In genomic region chr4:96077261-96078125, GRCm38 (mm10) we compare ENCODE assay signal across 8 mouse cellular contexts. TPM values are rescaled to one million over a fixed set of nuclear protein-coding genes. Genes with fewer than 3 reads are reported as not detected.
A peak's percentile ranks its signal among the peaks of the same experiment; 100 is the strongest.
DNase-seq lines count a peak whose midpoint lies in the region; ATAC-seq lines count a peak whose summit lies in the region.

Gene Cyp2j13, minus strand, starts transcription at chr4:96077546.

- ATAC-seq in forebrain, embryonic 13.5 days, result peak; percentile 95
- 0 out of 2 replicates have a peak, but pooled peaks have one; percentile 48 for ATAC-seq in hindbrain, embryonic 12.5 days (ENCODE audit: low FRiP score)
- ATAC-seq in neural tube, embryonic 12.5 days (ENCODE audit: low FRiP score, low read depth), result peak; percentile 74; the same call in 1 of the 2 replicates

- H3K27me3 ChIP-seq in forebrain, embryonic 13.5 days, result no peaks in the 10 kb centered on the region
- no peaks in the 10 kb centered on the region for H3K27me3 ChIP-seq in hindbrain, embryonic 12.5 days
- no peaks in the 10 kb centered on the region for H3K27me3 ChIP-seq in neural tube, embryonic 12.5 days (replicated peaks)

- H3K9me3 ChIP-seq in forebrain, embryonic 13.5 days (replicated peaks), result no peaks in the 10 kb centered on the region
- no peaks in the 10 kb centered on the region for H3K9me3 ChIP-seq in hindbrain, embryonic 12.5 days (replicated peaks)
- H3K9me3 ChIP-seq in neural tube, embryonic 12.5 days, result no peaks in the 10 kb centered on the region

- peak within 1 kb of the TSS; percentile 52 for H3K4me2 ChIP-seq in forebrain, embryonic 13.5 days
- peak within 1 kb of the TSS; percentile 50 for H3K4me2 ChIP-seq in hindbrain, embryonic 12.5 days (replicated peaks)
- peak within 1 kb of the TSS; percentile 50 for H3K4me2 ChIP-seq in neural tube, embryonic 12.5 days (replicated peaks)

- H3K4me3 ChIP-seq in forebrain, embryonic 13.5 days, result peak within 1 kb of the TSS; percentile 8; the same call in 1 of the 2 replicates
- H3K4me3 ChIP-seq in hindbrain, embryonic 12.5 days, result peak within 1 kb of the TSS; percentile 13
- H3K4me3 ChIP-seq in neural tube, embryonic 12.5 days, result no peak within 1 kb of the TSS

- no peaks in the 10 kb centered on the region for H3K36me3 ChIP-seq in forebrain, embryonic 13.5 days (ENCODE audit: poor library complexity, severe bottlenecking)
- H3K36me3 ChIP-seq in hindbrain, embryonic 12.5 days, result no peaks in the 10 kb centered on the region
- H3K36me3 ChIP-seq in neural tube, embryonic 12.5 days, result no peaks in the 10 kb centered on the region

- 3% methylated on average over 19 of the region's 20 CpGs for WGBS in forebrain, embryonic 13.5 days
- 11% methylated on average over 20 of the region's 20 CpGs for WGBS in hindbrain, embryonic 12.5 days
- 13% methylated on average over 18 of the region's 20 CpGs for WGBS in neural tube, embryonic 12.5 days

- no peak within 1 kb of the TSS for H3K27ac ChIP-seq in forebrain, embryonic 13.5 days
- no peak within 1 kb of the TSS for H3K27ac ChIP-seq in hindbrain, embryonic 12.5 days
- H3K27ac ChIP-seq in neural tube, embryonic 12.5 days, result no peak within 1 kb of the TSS

- peak; percentile 5 for DNase-seq in NIH3T3 (ENCODE audit: low read depth)
- peak; percentile 4 for DNase-seq in brain, embryonic 18.5 days (ENCODE audit: low read depth, low spot score)
- peak; percentile 13 for DNase-seq in layer of hippocampus, adult 9-11 months
- DNase-seq in spleen, adult 12 weeks (ENCODE audit: low spot score), result no peak
- no peak for DNase-seq in testis, postnatal 14 days (ENCODE audit: low spot score)

- peak within 1 kb of the TSS; percentile 27; the same call in 1 of the 2 replicates for H3K9ac ChIP-seq in forebrain, embryonic 13.5 days
- H3K9ac ChIP-seq in hindbrain, embryonic 12.5 days, result peak within 1 kb of the TSS; percentile 14; the same call in 1 of the 2 replicates
- no peak within 1 kb of the TSS for H3K9ac ChIP-seq in neural tube, embryonic 12.5 days

- peaks cover 11% of the 10 kb centered on the region for H3K4me1 ChIP-seq in forebrain, embryonic 13.5 days
- peaks cover 8% of the 10 kb centered on the region; the same call in 1 of the 2 replicates for H3K4me1 ChIP-seq in hindbrain, embryonic 12.5 days
- no peaks in the 10 kb centered on the region; the same call in 1 of the 2 replicates for H3K4me1 ChIP-seq in neural tube, embryonic 12.5 days

RNA-seq across cellular contexts. Expression of gene Cyp2j13, which starts in this region (rescaled TPM):
- polyA plus RNA-seq in forebrain, embryonic 13.5 days (2015; fragmentation: Nextera tagmentation; extraction: Ambion mirVana), result 0.14 TPM in 1 of 2 replicates, not detected in the other
- polyA plus RNA-seq in hindbrain, embryonic 12.5 days (2016; fragmentation: Nextera tagmentation; extraction: Ambion mirVana), result 0.14 TPM in 1 of 2 replicates, not detected in the other
- polyA plus RNA-seq in neural tube, embryonic 12.5 days (2016; fragmentation: Nextera tagmentation; extraction: Ambion mirVana), result not detected in 2 replicates

Comparison
In these comparisons a context has a peak if more than half of its experiments do, and no peak if none do; other contexts are left out.
1. Peak in ATAC-seq, H3K4me3 ChIP-seq, H3K9ac ChIP-seq and H3K4me2 ChIP-seq in forebrain, embryonic 13.5 days; RNA of the gene not detected or under 1 TPM.
2. Peak in ATAC-seq, H3K4me3 ChIP-seq, H3K9ac ChIP-seq and H3K4me2 ChIP-seq in hindbrain, embryonic 12.5 days; RNA of the gene not detected or under 1 TPM.
3. Peak in ATAC-seq and H3K4me2 ChIP-seq in neural tube, embryonic 12.5 days; RNA of the gene not detected or under 1 TPM.
4. DNase-seq: peak in NIH3T3 (single experiment), brain, embryonic 18.5 days (single experiment) and layer of hippocampus, adult 9-11 months (single experiment); none in spleen, adult 12 weeks (single experiment) and testis, postnatal 14 days (single experiment).
5. Peak in every context shown above with its lines, with median percentiles within 50 percentile points of each other: ATAC-seq and H3K4me2 ChIP-seq.